Mouse (Mus musculus): ENCODE measurements at regions not wholly inside any gene's neighbourhood (a gene's known extent, or its start where the extent isn't known, plus 50 kb on each side); places are given as distances from the start of the nearest gene placed in this dataset.

DNA sequence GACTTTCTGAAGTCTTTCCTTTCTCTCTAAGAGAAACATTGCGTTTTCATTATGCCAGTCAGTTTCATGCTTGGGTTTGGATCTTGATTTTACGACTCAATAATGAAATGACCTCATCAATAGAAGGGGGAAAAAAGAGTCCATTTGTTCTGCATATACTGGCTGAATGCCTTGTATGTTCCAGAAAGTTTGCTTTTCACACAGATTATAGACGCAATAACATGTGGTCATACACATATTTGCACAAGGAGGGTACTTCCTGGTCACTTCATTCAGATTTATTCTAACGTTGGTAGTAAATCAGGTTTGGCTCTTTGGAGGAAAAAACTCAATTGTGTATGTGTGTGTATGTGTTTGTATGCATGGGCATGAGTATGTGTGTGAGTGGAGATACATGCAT lies 143.9 kb upstream of the Krr1 start:
- no peak for DNase-seq (ENCODE audit: low spot score)

GRCm38 (mm10) chr10:111829291-111829690 lies 143.2 kb upstream of the Krr1 start:
- DNase-seq (ENCODE audit: low spot score) = no peak

DNA sequence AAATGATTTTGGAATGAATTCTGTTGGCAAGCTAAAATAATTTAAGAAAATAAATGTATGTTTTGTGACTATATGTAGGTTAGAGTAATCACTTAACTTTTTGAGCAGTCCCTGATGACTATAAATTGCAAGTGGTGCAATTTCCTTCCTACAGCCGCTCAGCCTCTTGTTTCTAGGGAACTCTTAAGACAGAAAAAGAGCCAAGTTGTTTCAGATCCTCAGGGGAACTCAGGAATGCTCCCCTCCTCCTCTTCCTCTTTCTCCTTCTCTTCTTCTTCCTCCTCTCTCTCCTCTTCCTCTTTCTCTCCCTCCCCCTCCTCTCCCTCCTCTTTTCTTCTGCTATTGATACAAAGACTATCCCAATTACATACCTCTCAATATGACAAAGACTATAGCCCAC lies 141.4 kb upstream of the Krr1 start:
- DNase-seq (ENCODE audit: low spot score) = no peak

GRCm38 (mm10) chr10:111833611-111834010 lies 138.9 kb upstream of the Krr1 start:
- no peak for DNase-seq (ENCODE audit: low spot score)

DNA sequence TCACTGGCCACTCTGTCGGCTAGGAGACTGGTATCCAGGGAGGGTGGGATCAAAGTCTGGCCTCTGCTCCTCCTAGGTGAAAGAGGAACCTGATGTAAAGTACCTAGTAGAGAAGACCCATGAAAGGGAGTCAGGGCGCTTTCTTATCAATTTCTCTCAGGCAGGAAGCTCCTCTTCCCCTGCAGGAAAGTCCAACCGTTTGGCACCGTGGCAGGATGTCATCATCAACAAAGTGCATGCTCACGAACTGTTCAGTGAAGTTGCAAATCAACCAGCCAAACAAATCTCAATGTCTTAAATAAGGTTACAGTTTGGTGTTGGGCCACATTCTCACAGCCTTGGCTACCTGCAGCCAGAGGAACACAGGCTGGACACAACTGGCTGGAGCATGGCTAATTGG lies 138.2 kb upstream of the Krr1 start:
- DNase-seq (ENCODE audit: low spot score) = no peak

GRCm38 (mm10) chr10:111834925-111835823 lies 137.3 kb upstream of the Krr1 start:
- DNase-seq (ENCODE audit: low spot score) = no peak

DNA sequence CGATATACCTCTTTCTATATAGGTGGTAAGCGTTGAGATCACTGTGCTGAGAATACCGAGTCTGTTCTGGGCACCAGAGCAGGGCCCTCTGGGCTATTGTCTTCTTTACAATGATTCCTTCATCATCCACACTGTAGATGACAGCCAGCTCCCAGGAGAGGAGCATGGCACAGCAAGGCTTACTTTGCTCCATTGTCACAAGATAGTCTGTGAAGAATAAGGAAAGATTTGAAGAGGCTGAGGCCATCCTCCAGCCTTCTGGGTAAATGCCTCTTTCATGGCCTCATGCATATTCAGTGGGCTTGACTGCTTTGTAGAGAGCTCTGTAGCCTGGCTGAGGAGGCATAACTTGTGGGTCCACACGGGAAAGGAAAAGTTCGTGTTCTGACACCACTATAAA lies 136.3 kb upstream of the Krr1 start:
- no peak for DNase-seq (ENCODE audit: low spot score)

DNA sequence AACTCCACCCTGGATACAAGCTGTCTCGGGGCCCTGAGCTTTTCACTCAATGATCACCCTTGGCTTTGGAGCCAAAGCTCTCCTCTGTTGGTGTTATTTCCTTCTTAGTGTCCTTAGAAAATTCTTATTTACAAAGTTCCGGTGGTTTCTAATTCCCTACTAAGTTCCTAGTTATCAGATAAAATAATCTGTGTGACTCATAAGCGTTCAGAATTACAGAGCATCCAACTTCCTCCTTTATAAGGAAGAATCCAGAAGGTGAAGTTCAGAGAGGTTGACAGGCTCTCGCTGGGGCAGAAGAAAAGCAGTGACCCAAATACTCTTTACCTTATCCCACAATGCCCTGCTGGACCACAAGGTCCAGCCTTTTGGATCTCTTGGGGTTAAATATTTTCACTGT lies 135.7 kb upstream of the Krr1 start:
- no peak for DNase-seq (ENCODE audit: low spot score)

- no peak for DNase-seq (ENCODE audit: low spot score)
Observed at GRCm38 (mm10) chr10:111842321-111842775, 130.1 kb upstream of the Krr1 start.

GRCm38 (mm10) chr10:111842896-111843295 lies 129.6 kb upstream of the Krr1 start:
- DNase-seq (ENCODE audit: low spot score) = no peak

GRCm38 (mm10) chr10:111843301-111843700 lies 129.2 kb upstream of the Krr1 start:
- no peak for DNase-seq (ENCODE audit: low spot score)

DNA sequence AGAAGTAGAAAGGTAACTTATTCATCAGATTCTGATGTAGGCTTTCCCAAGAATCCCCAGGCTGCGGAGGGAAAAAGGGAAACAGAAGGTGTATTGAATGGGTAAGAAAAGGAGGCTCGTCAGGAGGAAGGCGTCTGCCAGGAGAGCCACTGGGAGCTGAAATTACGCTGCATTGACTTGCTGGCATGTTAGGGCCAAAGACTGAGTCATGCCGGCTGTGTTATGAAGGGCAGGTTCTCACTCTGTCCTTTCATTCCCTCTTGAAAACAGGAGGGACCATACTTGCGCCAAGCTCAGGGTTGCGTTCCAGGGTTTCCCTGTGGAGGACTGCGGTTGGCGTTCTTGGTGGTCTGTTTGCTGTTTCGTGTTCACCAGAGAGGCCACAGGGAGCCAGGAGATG lies 128.3 kb upstream of the Krr1 start:
- DNase-seq (ENCODE audit: low spot score) = no peak

DNA sequence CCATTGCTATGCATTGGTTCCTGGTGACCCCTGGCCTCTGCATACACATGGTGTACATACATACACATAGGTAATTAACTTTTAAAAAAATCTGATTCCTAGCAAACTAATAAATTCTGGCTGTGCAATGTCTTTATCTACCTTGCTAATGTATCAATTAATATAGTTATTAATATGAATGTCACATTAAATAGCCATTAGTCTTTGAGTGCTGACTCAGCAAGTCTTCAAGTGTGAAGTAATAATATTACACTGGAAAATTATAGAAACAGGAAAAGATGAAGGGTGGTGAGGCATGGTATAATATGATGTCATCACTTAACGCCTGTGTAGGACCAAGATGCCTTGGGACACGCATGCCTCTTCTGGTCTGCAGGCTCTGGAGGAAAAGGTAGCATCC lies 126.5 kb upstream of the Krr1 start:
- no peak for DNase-seq (ENCODE audit: low spot score)

DNA sequence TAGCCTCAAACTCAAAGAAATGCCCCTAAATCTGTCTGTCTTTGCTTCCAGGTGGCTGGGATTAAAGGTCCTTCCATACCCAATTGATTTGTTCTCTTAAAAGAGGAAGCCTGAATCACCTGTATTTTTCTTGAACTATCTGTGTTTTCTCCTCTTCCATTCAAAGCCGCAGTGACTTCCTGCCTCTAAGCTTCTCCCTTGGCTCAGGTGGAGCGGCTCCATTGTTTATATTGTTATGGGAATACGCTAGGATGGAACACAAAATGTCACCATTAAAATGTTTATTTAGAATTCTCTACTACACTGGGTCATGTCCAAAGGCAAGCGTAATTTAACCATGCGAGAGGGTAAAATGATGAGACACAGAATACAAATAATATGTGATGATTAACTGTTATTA lies 118.2 kb upstream of the Krr1 start:
- no peak for DNase-seq (ENCODE audit: low spot score)

GRCm38 (mm10) chr10:111855496-111855895 lies 117.0 kb upstream of the Krr1 start:
- no peak for DNase-seq (ENCODE audit: low spot score)

- no peak for DNase-seq (ENCODE audit: low spot score)
Observed at GRCm38 (mm10) chr10:111858403-111858802, 114.1 kb upstream of the Krr1 start.

GRCm38 (mm10) chr10:111865286-111865830 lies 107.1 kb upstream of the Krr1 start:
- DNase-seq (ENCODE audit: low spot score) = no peak

DNA sequence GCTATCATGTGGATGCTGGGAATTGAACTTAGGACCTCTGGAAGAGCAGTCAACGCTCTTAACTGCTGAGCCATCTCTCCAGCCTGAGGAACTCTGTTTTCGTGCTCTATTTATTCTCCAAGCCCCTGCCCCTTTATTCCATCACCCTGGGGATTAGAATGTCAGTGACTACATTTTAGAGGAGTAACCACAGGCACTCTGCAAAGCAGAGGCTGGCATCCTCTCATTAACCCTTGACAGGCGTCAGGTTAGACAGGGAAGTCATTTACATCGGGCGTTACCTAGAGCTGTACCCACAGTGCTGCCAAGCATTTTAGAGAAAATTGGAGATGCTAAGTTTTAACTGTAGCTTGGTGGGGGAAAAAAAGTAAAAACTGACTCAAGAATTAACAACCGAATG lies 105.4 kb upstream of the Krr1 start:
- DNase-seq (ENCODE audit: low spot score) = no peak

- no peak for DNase-seq (ENCODE audit: low spot score)
Observed at GRCm38 (mm10) chr10:111867538-111867937, 104.9 kb upstream of the Krr1 start.

DNA sequence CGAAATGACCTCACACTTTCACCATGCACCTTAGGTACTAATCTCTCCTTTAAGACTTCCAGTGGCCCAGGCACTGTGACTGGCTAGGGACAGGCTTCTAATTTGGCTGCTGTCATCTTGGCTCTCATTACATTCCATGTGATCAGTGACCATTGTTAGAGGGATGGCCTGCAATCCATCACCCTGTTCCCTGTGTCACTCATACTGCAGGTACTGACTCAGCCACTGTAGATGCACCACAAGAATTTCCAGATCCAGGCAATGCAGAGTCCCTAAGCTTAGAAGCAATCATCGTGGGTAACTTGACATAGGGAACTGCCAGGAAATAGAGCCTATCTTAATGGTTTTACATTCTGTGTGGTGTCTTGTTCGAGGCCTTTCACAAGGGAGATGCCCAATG lies 92.1 kb upstream of the Krr1 start:
- DNase-seq (ENCODE audit: low spot score) = no peak

DNA sequence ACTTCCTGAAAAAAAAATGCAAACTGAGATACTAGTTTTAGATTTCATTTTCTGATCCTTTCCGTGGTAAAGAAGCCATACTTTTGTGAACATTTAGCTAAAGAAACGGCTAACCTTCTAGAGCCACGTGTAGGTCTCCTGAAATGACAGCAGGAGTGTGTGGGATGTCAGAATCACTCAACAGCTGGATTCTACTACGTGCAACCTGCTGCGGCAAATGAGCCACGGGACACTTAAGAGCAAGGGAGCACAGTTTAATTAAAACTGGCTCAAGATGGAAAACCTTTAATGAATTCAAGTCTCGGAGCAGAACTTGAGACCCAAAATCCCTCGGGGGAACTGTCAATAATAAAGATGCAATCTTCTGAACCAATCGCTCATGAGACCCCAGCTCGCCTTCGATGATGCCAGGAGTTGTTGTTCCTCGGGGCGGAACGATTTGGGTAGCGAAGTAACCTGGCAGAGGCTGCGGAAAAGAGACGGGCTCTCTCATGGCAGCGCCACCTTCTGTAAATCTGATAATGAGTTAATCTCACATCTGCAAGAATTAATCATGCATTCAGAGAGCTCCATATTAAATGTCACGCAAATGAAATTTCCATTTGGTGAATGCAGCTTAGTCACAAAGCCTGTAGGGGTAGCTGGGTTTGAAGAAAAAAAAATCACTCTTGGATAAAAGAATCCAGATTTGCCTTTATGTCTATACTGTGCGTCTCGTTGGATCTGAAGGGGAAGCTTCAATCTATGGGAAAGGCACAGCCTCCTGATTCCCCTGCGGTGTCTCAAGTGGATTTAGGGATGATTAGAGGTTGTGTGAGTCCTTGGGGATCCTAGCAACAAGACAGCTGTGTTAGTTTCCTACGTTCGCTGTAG lies 90.9 kb upstream of the Krr1 start:
- DNase-seq (ENCODE audit: low spot score) = no peak

DNA sequence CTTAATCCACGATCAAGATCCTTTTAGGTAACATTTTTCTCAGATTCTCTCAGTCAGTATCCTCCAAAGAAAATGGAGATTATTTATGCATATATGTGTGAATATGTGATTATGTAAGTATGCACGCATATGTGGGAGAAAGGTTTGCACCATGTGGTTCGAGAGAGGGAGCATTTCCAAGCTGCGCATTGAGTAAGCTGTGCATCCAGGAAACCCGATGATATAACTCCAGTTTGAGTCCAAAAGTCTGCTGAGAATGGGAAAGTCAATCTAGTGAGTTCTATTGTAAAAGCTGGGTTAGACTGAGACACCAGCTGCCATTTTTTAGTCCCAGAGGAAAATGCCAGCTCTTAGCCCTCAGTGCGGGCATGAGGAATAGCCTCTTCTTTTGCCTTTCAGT lies 89.9 kb upstream of the Krr1 start:
- DNase-seq (ENCODE audit: low spot score) = no peak

DNA sequence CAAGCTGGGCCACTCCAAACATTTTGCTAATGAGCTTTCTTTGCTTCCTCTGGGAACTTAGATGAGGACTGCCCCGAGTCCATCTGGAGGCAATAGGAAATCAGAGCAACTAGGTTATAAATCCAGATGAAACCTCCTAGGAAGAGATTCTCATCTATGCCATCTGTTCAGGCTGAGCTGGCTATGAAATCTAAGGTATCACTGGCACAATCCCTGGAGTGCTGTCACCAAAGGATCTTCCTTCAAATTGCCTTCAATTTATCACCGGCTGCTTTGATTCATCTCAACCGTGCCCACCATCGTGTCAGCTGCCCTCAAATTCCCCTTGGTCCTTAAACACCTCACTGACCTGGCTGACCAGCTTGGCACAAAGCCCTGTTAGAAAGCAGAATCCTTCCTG lies 87.8 kb upstream of the Krr1 start:
- no peak for DNase-seq (ENCODE audit: low spot score)

Data from ovary, postnatal 14 days (tissue).